Mouse (Mus musculus) heart, embryonic 13.5 days (tissue): ENCODE measurements at regions not wholly inside any gene's neighbourhood (a gene's known extent, or its start where the extent isn't known, plus 50 kb on each side); places are given as distances from the start of the nearest gene placed in this dataset.

Experiments
- ATAC-seq: fragments of 200-750 bp; cut with Nextera tagmentation; 2 replicates; pipeline ENCODE4 v1.8.0; 2017; ENCODE audit warnings: moderate TSS enrichment; ENCODE audit not compliant: insufficient number of reproducible peaks, low FRiP score, low TSS enrichment; ENCODE audit errors: extremely low read depth
- H3K27ac ChIP-seq: fragments of 300-500 bp; sonication (generic); replicated peaks from 2 replicates; pipeline ENCODE4 v1.5.1; 2015; ENCODE audit warnings: moderate library complexity, mild to moderate bottlenecking, inconsistent platforms
- H3K27me3 ChIP-seq: fragments of 300-500 bp; sonication (generic); replicated peaks from 2 replicates; pipeline ENCODE4 v1.6.1; 2015; ENCODE audit warnings: mild to moderate bottlenecking, inconsistent platforms
- H3K36me3 ChIP-seq: fragments of 300-500 bp; sonication (generic); 2 replicates; pipeline ENCODE4 v1.6.1; 2015; ENCODE audit warnings: mild to moderate bottlenecking, inconsistent platforms
- H3K4me1 ChIP-seq: fragments of 300-500 bp; sonication (generic); 2 replicates; pipeline ENCODE4 v1.6.1; 2015; ENCODE audit warnings: inconsistent platforms
- H3K4me2 ChIP-seq: fragments of 300-500 bp; sonication (generic); 2 replicates; pipeline ENCODE4 v1.6.1; 2015; ENCODE audit warnings: inconsistent platforms, mild to moderate bottlenecking, moderate library complexity
- H3K4me3 ChIP-seq: fragments of 300-500 bp; sonication (generic); 2 replicates; pipeline ENCODE4 v1.5.1; 2015; ENCODE audit warnings: moderate library complexity, mild to moderate bottlenecking, inconsistent platforms
- H3K9ac ChIP-seq: fragments of 300-500 bp; sonication (generic); 2 replicates; pipeline ENCODE4 v1.6.1; 2015; ENCODE audit warnings: inconsistent platforms, mild to moderate bottlenecking, moderate library complexity
- H3K9me3 ChIP-seq: fragments of 300-500 bp; sonication (generic); 2 replicates; pipeline ENCODE4 v1.6.1; 2016; ENCODE audit warnings: inconsistent platforms
- WGBS: fragments of 180-500 bp; shearing (Covaris S2); methylation state at CpG from one replicate; pipeline ENCODE4 v1.1.7; 2015; ENCODE audit warnings: mixed read lengths; 5-methylcytosine and 5-hydroxymethylcytosine counted together

DNA sequence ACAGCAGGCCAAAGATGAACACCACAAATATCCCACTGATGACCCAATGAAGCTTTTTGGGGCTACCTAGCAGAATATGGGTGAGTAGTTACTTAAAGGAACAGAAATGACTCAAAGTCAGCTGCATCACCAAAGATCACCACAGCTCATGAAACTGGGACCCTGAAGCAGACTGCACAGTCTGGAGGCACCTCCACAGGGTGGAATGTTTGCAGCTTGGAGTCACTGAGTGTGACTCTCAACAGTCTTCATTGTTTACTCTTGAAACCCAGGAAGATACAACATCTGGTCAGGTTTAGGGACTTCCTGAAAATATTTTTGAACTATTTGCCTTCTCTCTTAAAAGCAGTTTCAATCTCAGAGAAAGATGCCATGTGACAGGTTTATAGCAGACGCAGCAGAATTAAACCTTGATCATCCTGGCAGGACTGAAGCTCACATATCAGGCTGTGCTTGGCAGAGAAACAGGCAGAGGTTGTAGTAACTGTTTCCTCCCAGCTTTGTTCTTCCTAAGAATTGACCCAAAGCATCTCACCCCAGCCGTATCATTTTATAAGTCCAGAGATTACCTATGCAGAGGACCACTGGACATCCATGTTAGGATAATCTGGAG is 944.1 kb upstream of the Adgrl4 start:
- Histone ChIP-seq H3K4me2 (no peak overlapping the region), H3K36me3 (no peaks in the 10 kb centered on the region), H3K9ac (no peak overlapping the region), H3K27ac (no peak overlapping the region), H3K27me3 (no peaks in the 10 kb centered on the region), H3K4me3 (no peak overlapping the region), H3K9me3 (no peaks in the 10 kb centered on the region), H3K4me1 (no peaks in the 10 kb centered on the region)
- ATAC-seq = no peak
- 73% methylated on average over 2 of the region's 2 CpGs for WGBS

DNA sequence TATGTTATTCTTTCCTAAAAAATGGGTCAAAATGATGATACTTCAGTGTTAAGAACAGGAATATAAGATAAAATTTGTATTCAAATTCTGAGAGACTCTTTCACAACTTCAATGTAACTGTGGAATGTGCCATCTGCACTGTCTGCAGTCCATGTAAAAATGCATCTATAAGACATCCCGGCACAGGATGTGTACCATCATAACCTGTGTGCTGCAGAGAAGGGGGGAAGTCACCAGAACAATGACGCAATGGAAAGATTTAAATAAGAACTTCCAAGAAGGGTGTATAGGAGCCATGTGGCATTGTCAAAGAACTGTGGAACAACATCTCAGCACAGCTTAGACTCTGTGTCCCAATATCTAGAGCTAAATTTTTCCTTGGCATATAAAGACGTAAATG is 906.7 kb upstream of the Adgrl4 start:
- WGBS = 80% methylated on average over 3 of the region's 3 CpGs
- Histone ChIP-seq H3K4me3 (no peak overlapping the region), H3K9ac (no peak overlapping the region), H3K27me3 (no peaks in the 10 kb centered on the region), H3K9me3 (no peaks in the 10 kb centered on the region), H3K27ac (no peak overlapping the region), H3K36me3 (no peaks in the 10 kb centered on the region), H3K4me1 (no peaks in the 10 kb centered on the region), H3K4me2 (no peak overlapping the region)
- no peak for ATAC-seq

DNA sequence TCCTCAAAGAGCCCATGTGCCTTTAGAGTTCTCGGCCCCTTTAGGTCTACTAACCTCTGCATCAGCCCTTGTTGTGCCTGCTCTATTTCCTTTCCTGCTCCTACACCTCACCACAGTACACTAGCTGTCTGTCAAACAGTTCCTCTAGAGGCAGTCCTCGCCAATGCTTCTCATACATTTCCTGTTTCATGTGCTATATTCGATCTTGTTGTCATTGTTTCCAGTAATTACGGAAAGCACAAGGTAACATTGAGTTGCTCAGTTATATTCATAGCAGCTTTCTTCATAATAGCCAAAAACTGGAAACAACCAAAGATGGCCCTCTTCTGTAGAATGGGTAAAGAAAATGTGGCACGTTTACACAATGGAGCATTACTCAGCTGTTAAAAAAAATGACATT is 894.6 kb upstream of the Adgrl4 start:
- 71% methylated on average over 5 of the region's 5 CpGs for WGBS
- no peaks in the 10 kb centered on the region for H3K36me3 ChIP-seq
- H3K27ac ChIP-seq = no peak overlapping the region
- no peak overlapping the region for H3K4me2 ChIP-seq
- H3K4me1 ChIP-seq = peaks cover 4% of the 10 kb centered on the region; the same call in 1 of the 2 replicates
- H3K9me3 ChIP-seq = no peaks in the 10 kb centered on the region
- no peaks in the 10 kb centered on the region for H3K27me3 ChIP-seq
- ATAC-seq = no peak
- H3K4me3 ChIP-seq = no peak overlapping the region
- no peak overlapping the region for H3K9ac ChIP-seq

DNA sequence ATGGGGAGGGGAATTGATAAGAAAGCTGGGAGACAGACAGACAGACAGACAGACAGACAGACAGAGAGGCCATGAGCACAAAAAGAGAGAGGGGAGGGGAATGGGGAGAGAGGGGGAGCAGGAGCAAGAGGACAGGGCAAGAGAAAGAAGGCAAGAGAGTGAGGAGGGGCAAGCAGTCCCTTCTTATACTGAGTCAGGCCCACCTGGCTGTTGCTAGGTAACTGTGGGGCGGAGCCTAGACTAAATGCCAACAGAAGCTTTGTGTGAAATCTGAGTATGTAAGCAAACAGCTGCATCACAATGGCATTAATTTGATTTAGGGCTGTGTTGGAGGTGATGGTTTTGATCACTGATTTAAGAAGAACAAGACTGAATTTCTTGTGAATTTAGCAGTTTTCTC is 849.2 kb upstream of the Adgrl4 start:
- Histone ChIP-seq H3K4me2 (no peak overlapping the region), H3K9me3 (no peaks in the 10 kb centered on the region), H3K36me3 (no peaks in the 10 kb centered on the region), H3K4me1 (no peaks in the 10 kb centered on the region), H3K27me3 (no peaks in the 10 kb centered on the region), H3K4me3 (no peak overlapping the region), H3K27ac (no peak overlapping the region), H3K9ac (no peak overlapping the region)
- no peak for ATAC-seq
- WGBS = 42% methylated on average over 1 of the region's 1 CpGs

DNA sequence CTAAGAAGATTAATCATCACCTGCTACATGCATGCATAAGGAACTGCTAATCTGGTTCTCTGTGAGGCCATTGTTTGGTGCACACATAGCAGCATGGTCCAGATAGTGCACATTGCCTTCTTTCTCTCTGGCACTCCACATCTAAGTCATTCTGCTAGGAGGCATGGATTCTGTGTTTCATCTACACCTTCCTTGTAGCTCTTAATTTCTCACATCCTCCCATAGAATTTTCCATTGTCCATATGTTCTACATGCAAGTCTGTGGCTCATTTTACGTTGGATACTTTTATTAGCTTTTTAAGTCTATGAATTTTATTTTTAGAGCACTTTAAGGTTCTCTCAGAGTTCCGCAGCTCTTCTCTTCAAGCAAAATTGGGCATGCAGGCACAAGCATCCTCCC is 846.7 kb upstream of the Adgrl4 start:
- H3K4me3 ChIP-seq = no peak overlapping the region
- WGBS = 80% methylated on average over 2 of the region's 2 CpGs
- no peak for ATAC-seq
- H3K9ac ChIP-seq = no peak overlapping the region
- H3K4me2 ChIP-seq = no peak overlapping the region
- H3K36me3 ChIP-seq = no peaks in the 10 kb centered on the region
- H3K27ac ChIP-seq = no peak overlapping the region
- no peaks in the 10 kb centered on the region for H3K4me1 ChIP-seq
- H3K27me3 ChIP-seq = no peaks in the 10 kb centered on the region
- no peaks in the 10 kb centered on the region for H3K9me3 ChIP-seq

DNA sequence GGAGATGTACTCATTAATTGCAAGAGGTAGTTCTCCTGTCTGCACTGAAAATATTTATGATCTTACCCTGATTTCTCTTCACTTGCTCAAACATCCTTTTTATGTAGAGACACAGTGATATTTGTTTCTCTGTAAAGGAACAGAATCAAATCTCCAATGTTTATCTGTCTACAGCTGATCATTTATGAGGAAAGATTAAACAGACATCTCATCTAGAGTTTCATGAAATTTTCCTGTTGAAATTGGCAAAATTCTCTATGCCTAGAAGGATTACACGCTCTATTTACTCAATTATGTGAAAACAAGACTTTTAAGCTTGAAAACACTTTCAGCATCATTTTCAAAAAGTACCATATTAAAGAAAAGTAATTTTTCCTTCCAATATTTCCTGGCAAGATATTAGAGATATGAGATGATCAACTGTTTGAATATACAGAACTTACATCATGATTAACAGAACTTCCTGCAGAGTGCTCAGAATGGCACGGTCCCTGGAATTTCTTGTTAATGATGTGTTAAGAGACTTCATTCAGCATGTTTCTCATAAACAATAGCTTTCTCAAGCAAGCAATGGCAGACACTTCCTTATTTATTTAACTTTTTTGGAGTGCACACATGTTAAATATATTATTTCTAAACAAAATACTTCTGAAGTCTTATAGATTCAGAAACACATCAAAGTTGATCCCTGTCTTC is 834.1 kb upstream of the Adgrl4 start:
- no peak for ATAC-seq
- H3K4me2 ChIP-seq = no peak overlapping the region
- H3K4me3 ChIP-seq = no peak overlapping the region
- H3K36me3 ChIP-seq = no peaks in the 10 kb centered on the region
- H3K27ac ChIP-seq = no peak overlapping the region
- 70% methylated on average over 2 of the region's 2 CpGs for WGBS
- no peaks in the 10 kb centered on the region for H3K9me3 ChIP-seq
- no peak overlapping the region for H3K9ac ChIP-seq
- H3K4me1 ChIP-seq = no peaks in the 10 kb centered on the region
- no peaks in the 10 kb centered on the region for H3K27me3 ChIP-seq

DNA sequence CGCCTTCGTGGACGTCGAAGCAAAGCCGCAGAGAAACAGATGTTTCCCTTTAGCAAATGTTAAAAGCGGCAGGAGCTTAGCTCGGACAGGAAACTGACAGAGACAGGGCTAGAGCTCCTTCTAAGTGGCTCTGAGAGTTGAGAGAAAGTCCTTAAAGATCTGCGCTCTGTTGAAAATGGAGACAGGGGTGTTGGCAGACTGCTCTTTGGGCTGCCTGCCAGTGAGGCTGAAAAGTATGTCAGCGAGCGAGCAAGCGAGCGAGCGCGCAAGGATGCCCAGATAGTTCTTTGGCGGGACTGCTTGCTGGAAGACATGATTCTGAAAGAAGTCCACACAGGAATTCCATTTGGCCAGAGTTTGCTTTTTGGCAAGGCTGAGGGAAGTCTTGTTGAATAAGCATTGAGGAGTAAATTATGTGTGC is 827.0 kb upstream of the Adgrl4 start:
- H3K9me3 ChIP-seq = no peaks in the 10 kb centered on the region
- peak overlapping the region; percentile 64 for H3K4me2 ChIP-seq
- 32% methylated on average over 15 of the region's 15 CpGs for WGBS
- H3K36me3 ChIP-seq = no peaks in the 10 kb centered on the region
- no peaks in the 10 kb centered on the region for H3K27me3 ChIP-seq
- H3K9ac ChIP-seq = peak overlapping the region; percentile 45; the same call in 1 of the 2 replicates
- peak overlapping the region; percentile 75 for H3K27ac ChIP-seq
- peak overlapping the region; percentile 42 for H3K4me3 ChIP-seq
- H3K4me1 ChIP-seq = peaks cover 10% of the 10 kb centered on the region; the same call in 1 of the 2 replicates
- peak; percentile 68 for ATAC-seq

DNA sequence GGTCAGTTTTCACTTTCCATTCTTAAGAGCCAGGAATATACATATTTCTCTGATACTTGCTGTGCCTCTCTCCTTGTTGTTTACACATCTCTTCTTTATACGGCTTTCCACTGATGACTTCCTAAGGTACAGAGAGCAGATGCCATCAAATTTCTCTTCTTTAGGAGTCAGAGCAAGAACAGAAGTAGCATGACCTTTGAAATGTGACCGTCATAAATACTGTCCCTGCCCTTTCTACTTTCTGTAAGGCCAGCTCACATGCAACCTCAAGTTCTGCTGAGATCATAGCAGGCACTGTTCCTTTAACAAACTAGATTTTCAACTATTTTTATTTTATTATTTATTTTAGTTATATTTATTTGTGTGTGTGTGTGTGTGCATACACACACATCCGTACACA is 800.1 kb upstream of the Adgrl4 start:
- 84% methylated on average over 3 of the region's 3 CpGs for WGBS
- no peaks in the 10 kb centered on the region for H3K9me3 ChIP-seq
- no peaks in the 10 kb centered on the region for H3K27me3 ChIP-seq
- no peak for ATAC-seq
- no peaks in the 10 kb centered on the region for H3K36me3 ChIP-seq
- H3K4me1 ChIP-seq = no peaks in the 10 kb centered on the region
- H3K4me2 ChIP-seq = no peak overlapping the region
- H3K4me3 ChIP-seq = no peak overlapping the region
- H3K27ac ChIP-seq = no peak overlapping the region
- H3K9ac ChIP-seq = no peak overlapping the region

DNA sequence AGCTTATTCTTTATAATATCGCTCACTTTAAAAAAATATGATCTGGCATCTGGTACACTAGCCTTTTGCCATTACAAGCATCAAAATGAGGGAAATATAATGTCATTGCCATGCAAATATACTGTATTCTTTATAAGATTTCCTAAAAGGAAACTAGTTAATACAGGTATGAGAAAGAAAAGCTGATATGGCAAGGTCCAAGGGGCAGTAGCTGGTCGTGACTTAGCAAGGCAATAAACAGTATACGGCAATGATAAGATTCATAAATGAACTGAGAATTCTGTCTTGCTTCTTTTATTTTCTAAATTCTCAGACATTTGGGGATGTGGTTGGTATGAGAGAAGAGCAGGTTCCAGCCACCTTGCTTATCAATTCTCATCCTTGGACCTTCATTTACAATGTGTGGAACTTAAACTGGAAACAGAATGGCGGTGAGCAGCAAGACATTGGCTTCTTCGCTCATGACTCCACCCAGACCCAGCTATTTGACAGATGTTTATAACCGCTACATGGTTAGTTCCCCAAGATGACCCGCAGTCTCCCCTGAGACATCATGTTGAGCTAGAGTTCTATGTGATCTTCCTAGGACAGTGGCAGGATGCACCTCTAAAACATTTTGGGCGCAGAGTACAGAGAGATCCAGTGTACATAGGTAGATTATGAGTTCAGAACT is 797.5 kb upstream of the Adgrl4 start:
- 81% methylated on average over 8 of the region's 8 CpGs for WGBS
- no peak overlapping the region for H3K9ac ChIP-seq
- no peak overlapping the region for H3K4me3 ChIP-seq
- no peaks in the 10 kb centered on the region for H3K27me3 ChIP-seq
- no peaks in the 10 kb centered on the region for H3K9me3 ChIP-seq
- no peaks in the 10 kb centered on the region for H3K4me1 ChIP-seq
- no peak overlapping the region for H3K27ac ChIP-seq
- no peaks in the 10 kb centered on the region for H3K36me3 ChIP-seq
- ATAC-seq = no peak
- no peak overlapping the region for H3K4me2 ChIP-seq

DNA sequence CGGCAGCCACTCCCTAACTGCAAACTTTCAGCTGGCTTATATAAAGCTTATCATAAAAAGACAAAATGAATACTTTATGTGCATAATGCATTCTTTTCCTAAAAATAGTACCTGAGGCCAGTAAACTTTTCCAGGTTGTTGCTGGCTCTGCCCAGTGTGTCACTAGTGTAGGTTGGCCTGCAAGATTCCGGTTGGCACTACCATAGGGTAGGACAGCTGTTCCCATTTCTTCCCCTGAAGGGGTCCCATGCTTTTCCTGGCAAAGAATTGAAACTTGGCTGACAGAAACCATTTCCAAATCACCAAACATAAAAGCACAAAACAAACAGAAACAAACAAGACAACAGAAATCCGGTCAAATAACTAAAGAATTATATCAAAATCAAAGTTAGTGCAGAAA is 789.6 kb upstream of the Adgrl4 start:
- no peaks in the 10 kb centered on the region for H3K36me3 ChIP-seq
- no peak overlapping the region for H3K4me3 ChIP-seq
- H3K9ac ChIP-seq = no peak overlapping the region
- no peak for ATAC-seq
- no peaks in the 10 kb centered on the region for H3K9me3 ChIP-seq
- H3K27ac ChIP-seq = no peak overlapping the region
- H3K4me2 ChIP-seq = no peak overlapping the region
- H3K4me1 ChIP-seq = no peaks in the 10 kb centered on the region
- WGBS = 84% methylated on average over 3 of the region's 3 CpGs
- H3K27me3 ChIP-seq = no peaks in the 10 kb centered on the region

DNA sequence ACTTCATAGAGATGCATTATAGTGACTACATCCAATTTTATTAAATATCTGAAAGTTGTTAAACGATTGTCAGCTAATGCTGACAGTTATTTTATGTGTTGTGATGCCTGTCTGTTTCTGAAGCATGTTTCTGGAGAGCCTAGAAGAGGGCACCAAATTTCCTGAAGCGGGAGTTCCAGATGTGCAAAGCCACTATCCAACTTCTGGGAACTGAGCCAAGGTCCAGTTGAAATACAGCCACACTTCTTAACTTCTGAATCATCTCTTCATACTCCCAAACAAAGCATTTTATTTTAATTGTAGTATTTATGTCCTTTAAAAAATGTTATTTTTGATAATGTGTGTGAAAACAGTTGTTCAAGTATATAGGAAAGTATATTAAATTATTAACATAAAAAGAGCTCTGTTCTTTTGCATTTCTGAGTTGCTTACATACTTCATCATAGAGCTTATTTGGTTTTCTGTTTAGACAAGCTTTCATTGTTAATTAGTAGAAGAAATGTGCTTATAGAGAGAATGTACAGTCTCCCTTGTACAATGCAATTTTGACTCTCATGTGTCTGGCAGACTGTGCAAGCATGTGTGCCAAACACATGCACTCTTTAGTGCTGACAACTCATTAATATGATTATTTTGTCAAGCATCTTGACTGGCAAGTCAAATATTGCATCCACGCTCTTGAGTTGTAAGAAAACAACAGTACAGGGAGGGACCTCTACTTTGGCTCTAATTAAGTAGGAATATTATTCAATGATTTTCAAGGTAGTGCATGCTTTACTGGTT is 787.7 kb upstream of the Adgrl4 start:
- ATAC-seq = no peak
- 56% methylated on average over 3 of the region's 3 CpGs for WGBS
- H3K36me3 ChIP-seq = no peaks in the 10 kb centered on the region

More for the DNA sequence above, 787.7 kb upstream of the Adgrl4 start:
- Histone ChIP-seq H3K4me1 (no peaks in the 10 kb centered on the region), H3K4me2 (no peak overlapping the region), H3K9me3 (no peaks in the 10 kb centered on the region), H3K4me3 (no peak overlapping the region), H3K27ac (no peak overlapping the region), H3K9ac (no peak overlapping the region), H3K27me3 (no peaks in the 10 kb centered on the region)
